ENCODE assay signal across 8 mouse cellular contexts in the genomic region with DNA sequence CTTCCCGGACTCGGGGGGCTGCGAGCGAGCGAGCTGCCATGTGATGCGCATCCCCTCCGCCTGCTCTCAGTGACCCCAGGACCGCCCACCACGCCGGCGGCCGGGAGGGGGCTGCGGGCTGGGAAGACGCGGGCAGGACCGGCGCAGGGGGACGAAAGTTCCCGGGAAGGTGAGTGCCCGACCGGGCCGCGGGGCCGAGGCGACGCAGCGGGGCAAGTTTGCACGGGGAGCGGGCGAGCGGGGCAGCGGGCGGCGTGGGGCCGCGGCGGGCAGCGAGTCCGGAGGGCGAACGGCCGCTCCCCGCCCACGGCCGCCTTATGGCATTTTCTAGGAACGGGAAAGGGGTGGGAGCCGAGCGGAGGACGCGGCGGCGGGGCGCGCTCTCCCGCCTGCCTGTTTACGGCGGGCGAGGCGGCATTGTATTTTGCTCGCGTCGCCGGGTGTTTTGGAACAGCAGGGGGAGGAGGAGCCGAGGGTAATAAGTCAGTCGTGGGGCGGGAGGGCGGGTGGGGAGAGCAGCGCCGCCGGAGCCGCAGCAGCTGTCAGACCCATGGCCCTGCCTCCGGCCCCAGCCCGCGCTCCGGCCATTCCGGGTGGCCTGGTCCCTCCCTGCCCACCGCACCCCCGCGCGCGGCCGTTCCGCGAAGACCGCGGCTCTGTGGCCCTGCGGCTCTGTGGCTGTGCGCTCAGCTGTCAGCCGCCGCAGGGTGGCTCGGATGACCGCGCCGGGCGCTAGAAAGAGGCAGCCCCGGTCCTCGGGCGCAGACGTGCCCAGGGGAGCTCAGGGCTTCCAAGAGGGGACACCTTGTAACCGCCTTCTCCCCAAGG. TPM values are rescaled to one million over a fixed set of nuclear protein-coding genes. Genes with fewer than 3 reads are reported as not detected.
DNase-seq lines count a peak whose midpoint lies in the region; ATAC-seq and TF ChIP-seq lines count a peak whose summit lies in the region.

No protein-coding gene starts in this region.

- no peaks in the 10 kb centered on the region for H3K79me2 ChIP-seq in CH12.LX (replicated peaks; ENCODE audit: control insufficient read depth, extremely low read depth, insufficient read depth, poor library complexity, severe bottlenecking)

- H3K4me1 ChIP-seq in CH12.LX (ENCODE audit: control insufficient read depth in 1 of 2, insufficient read depth in 2 of 2) = peaks cover 0 to 11% of the 10 kb centered on the region in 2 experiments; a peak in 2 of 4 replicates
- peaks cover 51% of the 10 kb centered on the region for H3K4me1 ChIP-seq in forebrain, embryonic 13.5 days
- H3K4me1 ChIP-seq in lung, postnatal 0 days (ENCODE audit: insufficient read depth, low read depth, low read length) = peaks cover 13% of the 10 kb centered on the region; the same call in 1 of the 2 replicates

- H3K4me2 ChIP-seq in CH12.LX (ENCODE audit: insufficient read depth, low read depth, poor library complexity, severe bottlenecking) = peak overlapping the region; percentile 90
- H3K4me2 ChIP-seq in forebrain, embryonic 13.5 days = peak overlapping the region; percentile 70
- peak overlapping the region; percentile 95 for H3K4me2 ChIP-seq in lung, postnatal 0 days (replicated peaks; ENCODE audit: low read depth, low read length)

- TF ChIP-seq CTCF in CH12.LX (conservative IDR thresholded peaks at IDR 0.05 in 1 of 2, IDR thresholded peaks at IDR 0.05 in 1 of 2; ENCODE audit: low read depth in 2 of 2, low read length in 2 of 2) = no peak
- TF ChIP-seq CTCF in lung, postnatal 0 days (IDR thresholded peaks at IDR 0.05) = no peak; the same call in 1 of the 2 replicates

- under 1% methylated on average over 64 of the region's 100 CpGs for WGBS in forebrain, embryonic 13.5 days
- WGBS in lung, postnatal 0 days = 1% methylated on average over 53 of the region's 100 CpGs

- DNase-seq in CH12.LX (ENCODE audit: extremely low read depth) = peak; percentile 25
- DNase-seq in brain, adult 2 months (ENCODE audit: low read depth, low spot score) = peak; percentile 83
- peak; percentile 84 to 87 for DNase-seq in heart, postnatal 10 days
- DNase-seq in kidney, postnatal 36 days = peak; percentile 82 to 85
- DNase-seq in lung, postnatal 0 days (ENCODE audit: low spot score) = peak; percentile 94
- DNase-seq in ovary, postnatal 10 days (ENCODE audit: low spot score) = peak; percentile 48
- peak; percentile 50 to 61 for DNase-seq in thymus, postnatal 10 days (ENCODE audit: low spot score in 2 of 2)

- H3K36me3 ChIP-seq in CH12.LX (replicated peaks in 1 of 2; ENCODE audit: control insufficient read depth in 1 of 2, insufficient read depth in 1 of 2, low read length in 1 of 2) = no peaks in the 10 kb centered on the region
- 0 out of 2 replicates have a peak, but pooled peaks cover under 1% of the 10 kb centered on the region for H3K36me3 ChIP-seq in forebrain, embryonic 13.5 days (ENCODE audit: poor library complexity, severe bottlenecking)
- H3K36me3 ChIP-seq in lung, postnatal 0 days (ENCODE audit: insufficient read depth, low read length) = no peaks in the 10 kb centered on the region

- peak; percentile 46 for ATAC-seq in forebrain, embryonic 13.5 days
- peak; percentile 85 for ATAC-seq in lung, postnatal 0 days

- H3K27me3 ChIP-seq in CH12.LX (replicated peaks) = peaks cover 75% of the 10 kb centered on the region
- H3K27me3 ChIP-seq in forebrain, embryonic 13.5 days = 0 out of 2 replicates have a peak, but pooled peaks cover 4% of the 10 kb centered on the region
- H3K27me3 ChIP-seq in lung, postnatal 0 days (replicated peaks; ENCODE audit: insufficient read depth, low read length) = no peaks in the 10 kb centered on the region

- peak overlapping the region in 2 of 3 experiments; percentile 57 to 68 for H3K4me3 ChIP-seq in CH12.LX (replicated peaks in 1 of 3; ENCODE audit: low read depth in 2 of 3, low read length in 2 of 3, poor library complexity in 1 of 3)
- H3K4me3 ChIP-seq in forebrain, embryonic 13.5 days = peak overlapping the region; percentile 90
- peak overlapping the region; percentile 94 for H3K4me3 ChIP-seq in lung, postnatal 0 days (ENCODE audit: low read depth, low read length)

- no peak for TF ChIP-seq EP300 in CH12.LX (IDR thresholded peaks at IDR 0.05; ENCODE audit: low read length)
- no peak for TF ChIP-seq EP300 in lung, postnatal 0 days (IDR thresholded peaks at IDR 0.05)

- intact Hi-C loops in heart, postnatal 10 days (cut with DNase I) = loop anchor here (1.0 to 2.0 kb wide), 2 partner anchors 86 to 299 kb away; no protein-coding TSS in a partner anchor

- in situ Hi-C loops in CH12.LX (cut with MboI; ENCODE audit: low pct_ligation_motif_present, low pct_unique_long_range_greater_than_20kb, low sequenced_read_pairs) = no loop called here

- no peak overlapping the region for H3K27ac ChIP-seq in CH12.LX (ENCODE audit: insufficient read depth, low read depth)
- peak overlapping the region; percentile 98 for H3K27ac ChIP-seq in forebrain, embryonic 13.5 days
- H3K27ac ChIP-seq in lung, postnatal 0 days (ENCODE audit: low read length) = peak overlapping the region; percentile 99

- TF ChIP-seq POLR2A in CH12.LX (IDR thresholded peaks at IDR 0.05; ENCODE audit: low read depth, low read length) = no peak

- dilution Hi-C loops in CH12.LX (cut with MboI; ENCODE audit: extremely low pct_ligation_motif_present, extremely low pct_unique_long_range_greater_than_20kb, low sequenced_read_pairs) = no loop called here

- H3K9ac ChIP-seq in CH12.LX (ENCODE audit: insufficient read depth, low read depth) = no peak overlapping the region
- H3K9ac ChIP-seq in forebrain, embryonic 13.5 days = peak overlapping the region; percentile 99
- peak overlapping the region; percentile 94 for H3K9ac ChIP-seq in lung, postnatal 0 days (replicated peaks; ENCODE audit: low read depth)

- TF ChIP-seq RAD21 in CH12.LX (IDR thresholded peaks at IDR 0.05; ENCODE audit: low read depth, low read length) = no peak

- no peaks in the 10 kb centered on the region for H3K9me3 ChIP-seq in CH12.LX (replicated peaks; ENCODE audit: low read length)
- no peaks in the 10 kb centered on the region for H3K9me3 ChIP-seq in forebrain, embryonic 13.5 days (replicated peaks)
- H3K9me3 ChIP-seq in lung, postnatal 0 days (ENCODE audit: low read length) = no peaks in the 10 kb centered on the region

TF ChIP-seq in CH12.LX, 34 proteins besides CTCF, POLR2A, EP300 and RAD21:
- no peak for TF ChIP-seq MEF2A (IDR thresholded peaks at IDR 0.05; ENCODE audit: borderline replicate concordance, low read depth, low read length)
- TF ChIP-seq KAT2A (IDR thresholded peaks at IDR 0.05; ENCODE audit: insufficient replicate concordance, low read length) = no peak
- TF ChIP-seq BHLHE40 (IDR thresholded peaks at IDR 0.05; ENCODE audit: low read depth, low read length) = no peak

RNA-seq across cellular contexts. Expression of gene Bach2, which starts 0.5 kb away (rescaled TPM):
- 0.29 TPM in 1 of 2 replicates, not detected in the other for total RNA-seq in CH12.LX (2012; rRNA removed)
- 0.03 TPM in 1 of 2 replicates, not detected in the other for total RNA-seq in CH12.LX (2014; rRNA removed)
- 0.11 and 0.27 TPM in 2 replicates for polyA plus RNA-seq in CH12.LX (2012; ENCODE audit: insufficient read length, low read depth)
- 26.2 and 31.6 TPM in 2 replicates for polyA plus RNA-seq in forebrain, embryonic 13.5 days (2015; fragmentation: Nextera tagmentation; extraction: Ambion mirVana)
- 10 to 100 TPM; 16.8 to 17.9 TPM for total RNA-seq in heart, postnatal 10 days (2021)
- 8.7 and 8.8 TPM in 2 replicates for polyA plus RNA-seq in lung, postnatal 0 days (2015; fragmentation: Nextera tagmentation; extraction: Ambion mirVana)

Comparison
In these comparisons a context has a peak if more than half of its experiments do, and no peak if none do; other contexts are left out.
1. DNase-seq: peak in every context shown above with its lines; median percentile 94 in lung, postnatal 0 days; 86 in heart, postnatal 10 days; 84 in kidney, postnatal 36 days; 83 in brain, adult 2 months; 56 in thymus, postnatal 10 days; 48 in ovary, postnatal 10 days; 25 in CH12.LX.